ENCODE assay signal across 19 mouse cellular contexts in genomic region chr7:48948381-48949108, GRCm38 (mm10). TPM values are rescaled to one million over a fixed set of nuclear protein-coding genes. Genes with fewer than 3 reads are reported as not detected.
DNase-seq lines count a peak whose midpoint lies in the region; ATAC-seq lines count a peak whose summit lies in the region.
"Had no signal": no experiment of that assay in that cellular context is flagged by ENCODE, and none has a peak within 500 bp of the region (broad histone marks: within the 10 kb centered on the region; RNA-seq: fewer than 3 reads in every experiment).

No protein-coding gene starts in this region.

- peak; percentile 75 for ATAC-seq in liver, embryonic 11.5 days (replicated peaks; ENCODE audit: low FRiP score)
- ATAC-seq in liver, embryonic 13.5 days (ENCODE audit: low read depth) = peak; percentile 86
- ATAC-seq in megakaryocyte progenitor cell, adult 5-6 weeks (replicated peaks; ENCODE audit: poor library complexity) = peak; percentile 88
- ATAC-seq: forebrain, postnatal 0 days; hindbrain, postnatal 0 days had no signal

- H3K4me2 ChIP-seq in liver, embryonic 11.5 days = no peak overlapping the region
- H3K4me2 ChIP-seq in liver, embryonic 13.5 days = no peak overlapping the region
- H3K4me2 ChIP-seq: embryonic facial prominence, embryonic 12.5 days; forebrain, embryonic 13.5 days; heart, embryonic 12.5 days; hindbrain, embryonic 12.5 days had no signal

- no peak overlapping the region for H3K4me3 ChIP-seq in liver, embryonic 11.5 days (ENCODE audit: low read depth, low read length)
- H3K4me3 ChIP-seq in liver, embryonic 13.5 days (replicated peaks) = no peak overlapping the region
- H3K4me3 ChIP-seq: embryonic facial prominence, embryonic 12.5 days; forebrain, embryonic 13.5 days; heart, embryonic 12.5 days; hindbrain, embryonic 12.5 days had no signal

- no peak overlapping the region for H3K9ac ChIP-seq in liver, embryonic 11.5 days (ENCODE audit: low read depth, low read length)
- H3K9ac ChIP-seq in liver, embryonic 13.5 days = no peak overlapping the region
- H3K9ac ChIP-seq: embryonic facial prominence, embryonic 12.5 days; forebrain, embryonic 13.5 days; forebrain, postnatal 0 days; heart, embryonic 12.5 days; hindbrain, embryonic 12.5 days had no signal

- H3K4me1 ChIP-seq in liver, embryonic 11.5 days (replicated peaks; ENCODE audit: control insufficient read depth, insufficient read depth, low read length) = no peaks in the 10 kb centered on the region
- peaks cover 16% of the 10 kb centered on the region for H3K4me1 ChIP-seq in liver, embryonic 13.5 days (replicated peaks)
- H3K4me1 ChIP-seq: embryonic facial prominence, embryonic 12.5 days had no signal

- H3K9me3 ChIP-seq in liver, embryonic 11.5 days (ENCODE audit: control insufficient read depth, low read length) = no peaks in the 10 kb centered on the region
- H3K9me3 ChIP-seq in liver, embryonic 13.5 days (replicated peaks) = no peaks in the 10 kb centered on the region
- H3K9me3 ChIP-seq: embryonic facial prominence, embryonic 12.5 days; forebrain, embryonic 13.5 days; heart, embryonic 12.5 days; hindbrain, embryonic 12.5 days had no signal

- H3K36me3 ChIP-seq in liver, embryonic 11.5 days (ENCODE audit: control insufficient read depth, insufficient read depth, low read length) = no peaks in the 10 kb centered on the region
- H3K36me3 ChIP-seq in liver, embryonic 13.5 days = no peaks in the 10 kb centered on the region
- H3K36me3 ChIP-seq: embryonic facial prominence, embryonic 12.5 days; heart, embryonic 12.5 days; hindbrain, embryonic 12.5 days had no signal

- H3K27ac ChIP-seq in liver, embryonic 11.5 days (ENCODE audit: low read depth, low read length) = no peak overlapping the region
- H3K27ac ChIP-seq in liver, embryonic 13.5 days = no peak overlapping the region
- H3K27ac ChIP-seq: embryonic facial prominence, embryonic 12.5 days; hindbrain, postnatal 0 days had no signal

- H3K27me3 ChIP-seq in liver, embryonic 11.5 days (replicated peaks; ENCODE audit: control insufficient read depth, insufficient read depth, low read length) = no peaks in the 10 kb centered on the region
- peaks cover 6% of the 10 kb centered on the region for H3K27me3 ChIP-seq in liver, embryonic 13.5 days
- H3K27me3 ChIP-seq: heart, embryonic 12.5 days; hindbrain, embryonic 12.5 days had no signal

- no peak for DNase-seq in liver, embryonic 11.5 days (ENCODE audit: low spot score)
- no peak for DNase-seq in liver
- peak; percentile 76 for DNase-seq in MEL-GATA-1-ER (ENCODE audit: extremely low read depth, low read depth)
- DNase-seq in liver, embryonic 13.5 days = no peak
- DNase-seq in kidney, adult 9 months = no peak
- DNase-seq in cerebellum, postnatal 25 days = no peak
- DNase-seq: adrenal gland, adult 8-10 months; adrenal gland, postnatal 36 days; cerebellum, adult 2 months; cerebellum, postnatal 10 days; forebrain, postnatal 0 days; gastrocnemius, postnatal 14 days; heart, postnatal 36 days had no signal

- 60% methylated on average over 4 of the region's 4 CpGs for WGBS in liver, embryonic 11.5 days
- whole genome bisulfite sequencing in liver, embryonic 13.5 days (ENCODE audit: insufficient replicate concordance) = 23% methylated on average over 4 of the region's 4 CpGs

RNA-seq across cellular contexts. Expression of gene Nav2, which starts 40.0 kb away (rescaled TPM):
- 6.2 TPM in 2 replicates for polyA plus RNA-seq in liver, embryonic 11.5 days (2014; fragmentation: Nextera tagmentation; extraction: Ambion mirVana)
- 1.8 and 1.9 TPM in 2 replicates for polyA plus RNA-seq in liver, embryonic 13.5 days (2015; fragmentation: Nextera tagmentation; extraction: Ambion mirVana)
- 21.7 and 27.0 TPM in 2 replicates for total RNA-seq in megakaryocyte progenitor cell, adult 5-6 weeks (2015)
- total RNA-seq in megakaryocyte progenitor cell, adult 5-6 weeks (2017) = 16.4 TPM in 2 replicates
